Mouse (Mus musculus) neural tube, embryonic 12.5 days (tissue): ENCODE measurements around the gene Actg1. TPM values are rescaled to one million over a fixed set of nuclear protein-coding genes. Genes with fewer than 3 reads are reported as not detected.

ENCODE experiments used
- ATAC-seq: fragments of 200-750 bp; cut with Nextera tagmentation; 2 replicates; pipeline ENCODE4 v1.8.0; 2017; ENCODE audit warnings: low read depth, mild to moderate bottlenecking, moderate TSS enrichment, moderate library complexity; ENCODE audit not compliant: low FRiP score
- H3K27ac ChIP-seq: fragments of 300-500 bp; sonication (generic); 2 replicates; pipeline ENCODE4 v1.5.1; 2016
- H3K27me3 ChIP-seq: fragments of 300-500 bp; sonication (generic); replicated peaks from 2 replicates; pipeline ENCODE4 v1.6.1; 2016; ENCODE audit warnings: mild to moderate bottlenecking
- H3K36me3 ChIP-seq: fragments of 300-500 bp; sonication (generic); 2 replicates; pipeline ENCODE4 v1.6.1; 2016; ENCODE audit warnings: mild to moderate bottlenecking
- H3K4me1 ChIP-seq: fragments of 300-500 bp; sonication (generic); 2 replicates; pipeline ENCODE4 v1.6.1; 2016
- H3K4me2 ChIP-seq: fragments of 300-500 bp; sonication (generic); replicated peaks from 2 replicates; pipeline ENCODE4 v1.6.1; 2016; ENCODE audit warnings: mild to moderate bottlenecking
- H3K4me3 ChIP-seq: fragments of 300-500 bp; sonication (generic); 2 replicates; pipeline ENCODE4 v1.5.1; 2016
- H3K9ac ChIP-seq: fragments of 300-500 bp; sonication (generic); 2 replicates; pipeline ENCODE4 v1.6.1; 2016; ENCODE audit warnings: mild to moderate bottlenecking
- H3K9me3 ChIP-seq: fragments of 300-500 bp; sonication (generic); 2 replicates; pipeline ENCODE4 v1.6.1; 2016; ENCODE audit warnings: mild to moderate bottlenecking
- WGBS: fragments of 180-500 bp; shearing (Covaris S2); methylation state at CpG from one replicate; pipeline ENCODE4 v1.1.7; 2016; 5-methylcytosine and 5-hydroxymethylcytosine counted together
- polyA plus RNA-seq: library from polyadenylated mRNA; unstranded; fragments of >200 nt; fragmentation: Nextera tagmentation; extraction: Ambion mirVana; gene quantifications from 2 replicates; pipeline ENCODE4 v1.2.1, GENCODE M21; 2016

Gene Actg1
- polyA plus RNA-seq, 1 experiment from 2014 or later, result 3,681 TPM

DNA sequence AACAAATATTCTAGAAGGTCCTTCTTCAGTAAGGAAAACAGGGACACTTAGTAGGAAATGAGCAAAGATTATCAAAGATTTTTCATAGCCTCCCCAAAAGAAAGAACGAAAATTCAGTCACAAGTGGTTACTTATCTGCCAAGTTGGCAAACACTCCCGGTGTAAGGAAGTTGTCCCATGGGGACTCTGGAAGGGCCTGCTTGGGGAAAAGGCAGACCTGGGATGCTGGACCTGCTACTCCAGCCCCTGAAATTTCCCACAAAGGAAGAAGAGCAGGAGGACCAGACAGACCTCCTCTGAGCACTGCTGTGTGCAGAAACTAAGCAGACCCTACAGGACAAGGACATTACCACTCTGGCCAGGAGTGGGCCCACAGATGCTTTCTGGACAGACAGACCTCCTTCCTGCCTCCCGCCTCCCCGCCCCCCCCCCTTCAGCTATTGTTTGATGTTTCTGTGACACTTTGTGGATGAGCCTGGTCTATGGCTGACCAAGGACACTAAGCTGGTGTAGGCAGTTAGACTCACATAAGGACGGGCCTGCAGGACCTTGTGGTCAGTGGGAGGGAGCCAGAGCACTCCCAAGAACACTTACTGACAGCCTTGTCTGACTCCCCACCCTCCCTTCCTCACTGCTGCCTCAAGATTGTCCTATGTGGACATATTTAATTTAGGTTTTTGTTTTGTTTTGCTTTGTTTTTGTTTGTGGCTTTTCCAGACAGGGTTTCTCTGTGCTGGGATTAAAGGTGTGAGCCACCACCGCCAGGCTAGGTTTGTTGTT is 34.2 kb downstream of the Actg1 start:
- peaks cover 1% of the 10 kb centered on the region; the same call in 1 of the 2 replicates for H3K27me3 ChIP-seq
- WGBS, result 56% methylated on average over 6 of the region's 6 CpGs
- no peak overlapping the region; the same call in 1 of the 2 replicates for H3K4me2 ChIP-seq
- peaks cover 40% of the 10 kb centered on the region for H3K4me1 ChIP-seq
- H3K36me3 ChIP-seq, result no peaks in the 10 kb centered on the region
- no peaks in the 10 kb centered on the region for H3K9me3 ChIP-seq
- H3K27ac ChIP-seq, result no peak overlapping the region
- H3K9ac ChIP-seq, result no peak overlapping the region
- H3K4me3 ChIP-seq, result no peak overlapping the region
- no peak for ATAC-seq

DNA sequence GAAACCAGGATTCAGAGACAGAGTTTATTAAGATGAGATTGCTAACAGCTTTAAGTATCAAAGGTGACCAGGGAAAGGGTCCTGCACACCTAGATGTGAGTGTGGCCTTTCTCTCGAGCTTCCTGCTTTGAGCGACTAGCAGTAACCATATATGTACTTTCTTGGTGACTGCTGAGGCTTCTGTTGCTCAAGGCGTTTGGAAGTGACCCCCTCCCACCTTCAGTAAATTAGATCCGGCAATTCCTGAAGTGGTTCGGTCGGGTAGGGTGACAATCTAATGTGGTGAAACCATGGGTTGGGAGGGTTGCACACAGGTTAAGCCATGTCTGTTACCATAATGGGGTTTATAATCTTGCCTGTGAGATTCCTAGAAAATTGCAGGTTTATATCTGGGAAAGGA is 36.3 kb downstream of the Actg1 start:
- WGBS, result 67% methylated on average over 6 of the region's 6 CpGs
- no peaks in the 10 kb centered on the region for H3K9me3 ChIP-seq
- ATAC-seq, result no peak
- no peak overlapping the region for H3K4me3 ChIP-seq
- H3K27ac ChIP-seq, result no peak overlapping the region
- no peaks in the 10 kb centered on the region for H3K36me3 ChIP-seq
- no peak overlapping the region for H3K9ac ChIP-seq
- H3K4me1 ChIP-seq, result peaks cover 39% of the 10 kb centered on the region
- no peak overlapping the region for H3K4me2 ChIP-seq
- H3K27me3 ChIP-seq, result peaks cover 8% of the 10 kb centered on the region

DNA sequence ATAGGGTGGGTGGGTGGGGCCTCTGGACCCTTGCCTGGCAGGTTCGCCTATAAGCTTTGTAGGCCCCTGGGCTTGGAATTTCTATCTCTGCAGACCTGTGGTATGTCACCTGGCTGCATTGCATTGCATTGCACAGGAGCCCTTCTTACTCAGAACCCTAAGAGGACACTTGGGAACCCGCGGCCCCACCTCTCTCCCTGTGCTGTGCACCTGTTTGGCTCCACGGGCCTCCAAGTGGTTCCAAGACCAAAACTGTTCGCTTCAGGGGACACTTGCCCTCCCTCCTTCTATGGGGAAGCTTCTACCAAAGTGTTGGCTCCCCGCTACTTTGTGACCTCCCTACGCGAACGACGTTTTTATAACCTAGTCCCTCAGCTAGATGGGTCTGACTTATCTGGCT is 36.8 kb downstream of the Actg1 start:
- no peaks in the 10 kb centered on the region for H3K36me3 ChIP-seq
- H3K27ac ChIP-seq, result peak overlapping the region; percentile 78

DNA sequence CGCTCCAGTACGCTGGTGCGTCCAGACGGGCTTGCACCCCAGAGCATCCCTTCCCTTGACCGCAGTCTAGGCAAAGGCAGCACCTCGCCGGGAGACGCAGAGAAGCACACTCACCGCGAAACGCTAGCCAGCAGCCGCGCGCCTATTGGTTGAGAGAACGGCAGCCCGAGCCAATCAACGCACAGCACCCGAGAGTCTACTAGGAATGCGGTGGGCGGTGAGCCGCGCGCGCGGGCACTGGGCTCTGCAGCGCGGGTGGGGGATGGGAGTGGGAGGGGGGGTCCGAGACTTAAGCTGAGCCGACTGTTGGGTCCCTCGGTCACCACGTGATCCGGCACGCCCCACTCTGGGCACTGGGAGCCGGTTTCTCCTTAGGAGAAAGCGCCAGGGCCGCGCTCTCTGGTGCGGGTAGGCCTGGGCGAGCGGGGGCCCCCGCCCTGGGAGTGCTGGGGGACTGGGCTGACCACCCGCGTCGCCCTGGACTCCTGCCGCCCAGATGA is 37.5 kb downstream of the Actg1 start:
- Histone ChIP-seq H3K9me3 (no peaks in the 10 kb centered on the region), H3K27me3 (peaks cover 17% of the 10 kb centered on the region), H3K4me1 (peaks cover 45% of the 10 kb centered on the region), H3K4me2 (peak overlapping the region; percentile 73), H3K27ac (peak overlapping the region; percentile 78), H3K36me3 (no peaks in the 10 kb centered on the region), H3K9ac (peak overlapping the region; percentile 61), H3K4me3 (peak overlapping the region; percentile 30)
- ATAC-seq, result peak; percentile 91
- WGBS, result under 1% methylated on average over 45 of the region's 45 CpGs

More for the DNA sequence above, 36.8 kb downstream of the Actg1 start:
- peaks cover 39% of the 10 kb centered on the region for H3K4me1 ChIP-seq
- peaks cover 13% of the 10 kb centered on the region for H3K27me3 ChIP-seq
- no peak for ATAC-seq
- peak overlapping the region; percentile 61 for H3K9ac ChIP-seq
- no peaks in the 10 kb centered on the region for H3K9me3 ChIP-seq
- 32% methylated on average over 10 of the region's 10 CpGs for WGBS
- H3K4me3 ChIP-seq, result peak overlapping the region; percentile 28; the same call in 1 of the 2 replicates
- peak overlapping the region; percentile 73 for H3K4me2 ChIP-seq

DNA sequence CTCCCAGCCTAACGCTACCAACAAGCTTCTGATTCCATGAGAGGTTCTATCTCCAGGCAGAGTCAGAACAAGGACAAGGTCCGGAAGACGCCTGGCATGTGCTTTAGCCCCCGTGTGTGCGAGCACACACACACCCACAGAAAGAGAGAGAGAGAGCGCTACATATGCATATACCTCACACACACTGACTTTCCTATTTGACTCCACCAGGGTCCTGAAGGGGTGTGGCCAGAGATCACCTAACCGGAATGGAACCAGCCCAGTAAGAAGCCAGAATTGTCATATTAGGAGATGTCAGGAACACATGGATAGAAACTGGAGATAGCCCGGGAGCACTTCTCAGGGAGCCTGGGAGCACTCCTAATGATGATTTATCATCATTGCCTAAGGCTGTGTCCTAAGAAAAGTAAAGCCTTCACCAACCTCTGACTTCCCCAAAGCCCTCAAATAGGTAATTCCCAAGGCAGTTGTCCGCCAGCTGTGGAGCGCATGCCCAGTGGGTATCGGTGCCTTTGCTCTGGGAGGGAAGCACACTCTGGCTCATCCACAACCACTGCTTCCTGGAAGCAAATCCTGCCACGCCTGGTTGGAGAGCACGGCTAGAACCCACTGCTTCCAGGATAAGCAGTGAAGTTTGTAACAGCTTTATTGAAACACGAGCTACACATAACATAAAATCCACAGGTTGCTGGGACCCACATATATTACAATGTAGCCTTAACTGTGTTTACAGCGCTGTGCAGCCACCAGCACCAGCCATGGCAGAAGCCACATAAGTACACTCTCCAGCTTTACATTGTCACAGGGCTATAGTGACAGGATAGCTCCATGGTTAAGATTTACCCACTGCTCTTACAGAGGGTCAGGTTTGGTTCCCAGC is 39.7 kb downstream of the Actg1 start:
- Histone ChIP-seq H3K27ac (no peak overlapping the region), H3K36me3 (no peaks in the 10 kb centered on the region), H3K4me2 (no peak overlapping the region), H3K9me3 (no peaks in the 10 kb centered on the region), H3K9ac (0 out of 2 replicates have a peak overlapping the region, but pooled peaks have one; percentile 14), H3K27me3 (peaks cover 17% of the 10 kb centered on the region), H3K4me3 (no peak overlapping the region), H3K4me1 (peaks cover 44% of the 10 kb centered on the region)
- 54% methylated on average over 15 of the region's 15 CpGs for WGBS
- no peak for ATAC-seq

DNA sequence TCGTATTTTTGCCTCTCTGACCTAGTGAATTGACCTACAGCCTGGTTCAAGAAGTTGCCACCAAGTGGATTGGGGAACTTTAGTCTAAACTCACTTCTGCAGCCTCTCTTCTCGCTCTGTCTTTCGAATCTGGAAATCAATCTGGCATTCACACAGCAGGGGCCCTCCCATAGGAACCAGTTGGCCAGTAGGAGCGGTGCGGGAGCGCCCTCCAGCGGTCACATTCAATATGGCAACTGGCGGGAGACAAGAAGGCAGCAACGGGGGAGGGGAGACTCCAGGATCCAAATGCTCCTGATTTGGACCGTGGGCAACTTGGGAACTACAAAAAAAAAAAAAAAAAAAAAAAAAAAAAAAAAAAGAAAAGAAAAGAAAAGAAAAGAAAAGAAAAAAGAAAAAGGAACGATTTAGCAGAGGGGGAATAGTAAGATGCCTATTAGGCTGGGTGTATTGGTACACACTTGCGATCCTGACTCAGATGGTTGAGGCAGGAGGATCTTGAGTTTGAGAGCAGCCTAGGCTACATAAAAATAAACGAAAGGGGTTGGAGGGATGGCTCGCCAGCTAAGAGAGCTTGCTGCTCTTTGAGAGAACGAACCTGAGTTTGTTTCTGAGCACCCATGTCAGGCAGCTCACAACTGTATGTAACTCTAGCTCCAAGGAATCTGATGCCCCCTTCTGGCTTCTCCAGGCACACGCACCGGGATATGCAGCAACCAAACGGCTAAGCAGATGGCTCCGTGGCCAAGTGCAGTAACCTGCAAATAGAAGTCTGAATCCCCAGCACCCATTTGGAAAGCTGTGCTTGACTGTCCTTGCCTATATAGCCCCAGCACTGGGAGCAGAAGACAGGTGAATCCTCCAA is 40.5 kb downstream of the Actg1 start:
- no peak overlapping the region for H3K27ac ChIP-seq
- H3K36me3 ChIP-seq, result no peaks in the 10 kb centered on the region
- no peak overlapping the region for H3K4me3 ChIP-seq
- H3K9ac ChIP-seq, result 0 out of 2 replicates have a peak overlapping the region, but pooled peaks have one; percentile 14
- WGBS, result 7% methylated on average over 19 of the region's 19 CpGs
- no peaks in the 10 kb centered on the region for H3K9me3 ChIP-seq
- H3K4me1 ChIP-seq, result peaks cover 52% of the 10 kb centered on the region
- H3K27me3 ChIP-seq, result peaks cover 17% of the 10 kb centered on the region
- ATAC-seq, result no peak
- peak overlapping the region; percentile 27; the same call in 1 of the 2 replicates for H3K4me2 ChIP-seq

DNA sequence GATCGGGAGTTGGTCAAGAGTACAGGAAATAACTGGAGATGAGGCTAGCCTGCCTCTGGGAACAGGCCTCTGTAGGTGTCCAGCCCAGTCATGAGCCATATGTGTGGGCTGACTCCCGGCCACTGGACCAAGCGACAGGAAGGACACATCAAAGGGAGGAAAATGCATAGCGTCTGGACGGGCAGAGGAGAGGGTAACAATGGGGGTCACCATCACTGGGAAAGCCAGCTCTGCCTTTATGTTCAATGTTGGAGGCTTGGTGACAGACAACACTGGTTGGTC is 41.3 kb downstream of the Actg1 start:
- H3K9ac ChIP-seq, result no peak overlapping the region
- no peak overlapping the region for H3K4me3 ChIP-seq
- H3K4me1 ChIP-seq, result peaks cover 52% of the 10 kb centered on the region
- no peaks in the 10 kb centered on the region for H3K9me3 ChIP-seq
- ATAC-seq, result no peak
- 12% methylated on average over 5 of the region's 5 CpGs for WGBS
- peaks cover 17% of the 10 kb centered on the region for H3K27me3 ChIP-seq
- H3K36me3 ChIP-seq, result no peaks in the 10 kb centered on the region
- 0 out of 2 replicates have a peak overlapping the region, but pooled peaks have one; percentile 27 for H3K4me2 ChIP-seq
- no peak overlapping the region for H3K27ac ChIP-seq

DNA sequence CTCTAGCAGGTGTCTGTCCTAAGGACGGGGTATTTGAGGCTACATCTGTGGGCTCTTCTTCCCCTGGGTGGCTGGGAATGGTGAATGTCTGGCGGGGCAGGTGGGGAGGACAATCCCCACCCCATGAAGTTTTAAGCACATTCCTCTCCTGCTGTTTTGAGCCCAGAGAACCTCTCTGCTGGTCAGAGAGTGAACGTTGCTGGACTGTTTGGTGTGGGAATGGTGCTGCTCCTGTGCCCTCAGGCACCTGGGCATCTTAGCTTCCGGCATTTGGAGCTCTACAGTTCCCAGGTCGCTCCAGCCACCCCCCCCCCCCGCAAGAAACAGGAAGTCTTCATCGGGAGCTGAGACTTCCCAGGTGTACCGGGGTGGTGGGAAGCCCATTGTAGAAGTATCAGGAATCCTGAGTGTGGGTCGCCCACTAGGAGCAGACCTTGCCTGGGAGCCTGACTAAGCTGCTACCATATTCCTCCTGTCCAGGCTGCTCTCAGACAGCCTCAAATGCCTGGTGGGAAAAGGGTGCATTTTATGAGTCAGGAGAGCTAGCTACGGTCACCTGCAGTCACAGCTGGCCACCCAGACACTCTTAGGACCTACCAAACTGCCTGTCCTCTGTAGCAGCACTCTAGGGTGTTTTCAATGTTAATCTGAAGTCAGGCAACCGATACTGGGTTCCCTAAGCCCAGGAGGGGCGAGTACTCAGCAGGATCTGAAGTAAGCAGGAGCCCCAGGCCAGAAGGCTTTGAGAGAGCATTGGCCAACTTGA is 41.8 kb downstream of the Actg1 start:
- H3K4me1 ChIP-seq, result peaks cover 50% of the 10 kb centered on the region
- no peak overlapping the region for H3K27ac ChIP-seq

DNA sequence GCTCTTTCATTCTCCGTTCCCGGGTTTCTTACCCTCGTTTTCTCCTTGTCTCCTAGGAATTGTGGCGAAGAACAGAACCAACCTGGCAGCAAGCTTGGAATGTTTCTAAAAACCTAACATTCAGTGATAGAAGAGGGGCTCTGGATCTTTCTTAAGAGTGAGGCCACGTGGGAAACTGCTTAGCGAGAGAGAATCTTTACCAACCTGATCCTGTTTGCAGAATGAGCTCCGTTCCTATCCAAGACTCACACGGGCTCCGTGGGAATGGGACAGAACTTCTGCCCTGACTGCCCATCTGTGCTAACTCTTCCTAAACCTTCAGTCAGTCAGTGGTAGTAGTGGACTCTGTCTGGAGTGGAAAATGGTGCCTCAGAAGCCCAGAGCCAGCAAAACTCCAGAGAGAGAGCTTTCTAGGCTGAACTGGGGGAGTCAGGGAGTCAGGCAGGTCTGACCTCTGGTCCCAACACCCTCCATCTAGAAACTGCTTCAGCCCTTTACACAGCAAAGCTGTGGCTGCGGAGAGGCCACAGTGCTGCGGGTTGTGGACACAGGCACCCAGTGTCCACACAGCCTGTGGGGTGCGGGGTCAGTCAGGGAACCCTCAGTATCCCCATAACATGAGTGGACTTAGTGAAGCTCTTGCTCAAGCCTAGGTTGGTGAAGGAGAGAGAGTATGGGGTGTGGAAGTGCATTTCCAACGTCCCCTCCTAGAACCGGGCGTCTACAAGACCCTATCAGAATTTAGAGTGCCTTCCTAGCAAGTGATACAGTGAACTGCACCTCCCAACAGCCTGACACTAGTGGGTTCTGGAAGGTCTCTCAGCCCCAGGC is 42.6 kb downstream of the Actg1 start:
- no peak for ATAC-seq
- Histone ChIP-seq H3K4me2 (peak overlapping the region; percentile 68), H3K4me3 (peak overlapping the region; percentile 31), H3K27me3 (peaks cover 17% of the 10 kb centered on the region), H3K9me3 (no peaks in the 10 kb centered on the region), H3K4me1 (peaks cover 44% of the 10 kb centered on the region), H3K36me3 (no peaks in the 10 kb centered on the region), H3K27ac (peak overlapping the region; percentile 22; the same call in 1 of the 2 replicates), H3K9ac (peak overlapping the region; percentile 62)
- WGBS, result 26% methylated on average over 15 of the region's 15 CpGs

More for the DNA sequence above, 41.8 kb downstream of the Actg1 start:
- Histone ChIP-seq H3K4me2 (peak overlapping the region; percentile 68; the same call in 1 of the 2 replicates), H3K27me3 (peaks cover 17% of the 10 kb centered on the region), H3K9ac (no peak overlapping the region), H3K36me3 (no peaks in the 10 kb centered on the region), H3K4me3 (no peak overlapping the region), H3K9me3 (no peaks in the 10 kb centered on the region)
- 50% methylated on average over 12 of the region's 12 CpGs for WGBS
- ATAC-seq, result no peak

DNA sequence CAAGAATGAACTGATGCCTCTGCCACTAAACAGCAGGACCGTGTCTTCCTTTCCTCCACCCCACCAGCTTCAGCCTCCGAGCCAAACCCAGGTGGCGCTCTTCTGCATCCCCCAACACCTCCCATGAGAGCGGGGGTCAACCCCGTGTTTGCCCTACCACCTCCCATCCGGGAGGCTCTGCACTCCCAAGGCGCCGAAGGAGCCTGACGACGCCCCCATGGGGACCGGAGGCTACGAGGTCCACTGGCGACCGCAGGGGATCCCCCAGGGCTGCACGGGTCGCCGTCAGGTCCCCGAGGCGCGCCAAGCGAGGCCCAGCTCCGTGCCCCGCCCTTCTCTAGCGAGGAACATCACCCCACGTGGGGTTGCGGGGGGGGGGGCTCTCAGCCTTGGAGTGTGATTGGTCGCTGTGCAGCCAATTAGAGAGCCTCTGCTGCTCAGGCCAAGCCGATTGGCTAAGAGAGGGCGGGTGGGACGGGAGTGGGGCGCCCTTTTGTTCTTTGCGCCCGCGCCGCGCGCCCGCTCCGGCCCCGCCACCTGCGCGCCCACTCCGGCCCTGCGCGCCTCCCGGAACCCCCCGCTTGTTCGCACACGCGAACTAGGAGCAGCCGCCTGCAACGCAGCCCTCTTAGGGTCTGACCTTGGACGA is 43.3 kb downstream of the Actg1 start:
- Histone ChIP-seq H3K4me3 (peak overlapping the region; percentile 39), H3K36me3 (no peaks in the 10 kb centered on the region), H3K9ac (peak overlapping the region; percentile 62), H3K27me3 (peaks cover 17% of the 10 kb centered on the region), H3K4me2 (peak overlapping the region; percentile 68), H3K9me3 (no peaks in the 10 kb centered on the region), H3K4me1 (peaks cover 40% of the 10 kb centered on the region), H3K27ac (peak overlapping the region; percentile 69)
- under 1% methylated on average over 53 of the region's 53 CpGs for WGBS
- ATAC-seq, result peak; percentile 92
